7 mouse cellular contexts compared by ENCODE assay signal in the genomic region with DNA sequence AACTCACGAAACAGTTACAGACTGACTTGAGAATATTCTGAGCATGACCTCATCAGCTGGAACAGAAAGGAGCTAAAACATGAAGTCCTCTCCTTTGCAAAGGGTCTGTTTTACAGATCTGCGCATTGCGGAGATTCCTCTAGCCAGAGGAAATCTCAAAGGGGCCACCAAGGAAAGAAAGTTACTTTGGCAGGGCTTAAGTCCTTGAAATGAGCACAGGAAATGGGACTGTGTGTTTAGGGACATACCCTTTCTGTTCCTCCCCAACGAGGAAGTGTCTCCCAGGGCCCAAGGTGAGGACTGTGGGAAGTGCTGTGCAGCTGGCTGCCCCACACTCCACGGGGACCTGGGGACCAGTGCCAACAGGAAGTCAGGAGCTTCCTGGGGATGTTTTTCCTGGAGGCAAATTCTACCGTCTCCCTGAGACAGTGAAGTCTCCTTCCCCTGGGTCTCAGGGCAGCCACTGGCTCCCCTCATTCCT. TPM values are rescaled to one million over a fixed set of nuclear protein-coding genes. Genes with fewer than 3 reads are reported as not detected.
DNase-seq lines count a peak whose midpoint lies in the region; ATAC-seq and TF ChIP-seq lines count a peak whose summit lies in the region.

No protein-coding gene starts in this region.

- no peak for TF ChIP-seq POLR2A in cortical plate, adult 2 months (IDR thresholded peaks at IDR 0.05; ENCODE audit: extremely low read depth, insufficient read depth, low read length)

- intact Hi-C loops in heart, postnatal 10 days (cut with DNase I) = loop anchor here (10.0 kb wide), 1 partner anchor 1595 kb away; no protein-coding TSS in a partner anchor

- DNase-seq in adipocyte (ENCODE audit: low spot score) = peak; percentile 38
- DNase-seq in heart, postnatal 10 days = peak; percentile 79 to 82
- no peak for DNase-seq in limb, embryonic 10.5 days (ENCODE audit: low spot score)
- DNase-seq in midbrain, embryonic 14.5 days = no peak
- no peak for DNase-seq in right cerebral cortex, postnatal 14 days
- no peak for DNase-seq in right cerebral cortex, postnatal 25 days

- peak overlapping the region; percentile 28 for H3K27ac ChIP-seq in cortical plate, adult 2 months (ENCODE audit: insufficient read depth, low read length)
- no peak overlapping the region for H3K27ac ChIP-seq in limb, embryonic 10.5 days
- H3K27ac ChIP-seq in midbrain, embryonic 14.5 days (replicated peaks; ENCODE audit: low read depth, low read length) = 0 out of 2 replicates have a peak overlapping the region, but pooled peaks have one; percentile 21

- ATAC-seq in midbrain, embryonic 14.5 days (ENCODE audit: low FRiP score, low TSS enrichment) = no peak

- no peak for TF ChIP-seq CTCF in cortical plate, adult 2 months (IDR thresholded peaks at IDR 0.05; ENCODE audit: extremely low read depth, insufficient read depth, low read length)

- no peak overlapping the region for H3K9ac ChIP-seq in midbrain, embryonic 14.5 days (replicated peaks; ENCODE audit: low read length)

- WGBS in limb, embryonic 10.5 days = 42% methylated on average over 6 of the region's 6 CpGs
- 49% methylated on average over 6 of the region's 6 CpGs for WGBS in midbrain, embryonic 14.5 days

- no peak overlapping the region for H3K4me3 ChIP-seq in cortical plate, adult 2 months (ENCODE audit: insufficient read depth, low read length)
- 0 out of 2 replicates have a peak overlapping the region, but pooled peaks have one; percentile 11 for H3K4me3 ChIP-seq in limb, embryonic 10.5 days
- no peak overlapping the region for H3K4me3 ChIP-seq in midbrain, embryonic 14.5 days (replicated peaks; ENCODE audit: low read depth, low read length)

- H3K27me3 ChIP-seq in limb, embryonic 10.5 days (ENCODE audit: low read depth, poor library complexity, severe bottlenecking) = no peaks in the 10 kb centered on the region
- no peaks in the 10 kb centered on the region for H3K27me3 ChIP-seq in midbrain, embryonic 14.5 days (ENCODE audit: control insufficient read depth, insufficient read depth, low read length)

- H3K4me2 ChIP-seq in midbrain, embryonic 14.5 days (ENCODE audit: low read length) = no peak overlapping the region

- H3K36me3 ChIP-seq in limb, embryonic 10.5 days = peaks cover 41% of the 10 kb centered on the region
- no peaks in the 10 kb centered on the region for H3K36me3 ChIP-seq in midbrain, embryonic 14.5 days (ENCODE audit: control insufficient read depth, insufficient read depth, low read length)

- peaks cover 7% of the 10 kb centered on the region for H3K4me1 ChIP-seq in cortical plate, adult 2 months (ENCODE audit: control insufficient read depth, insufficient read depth, low read length)
- H3K4me1 ChIP-seq in limb, embryonic 10.5 days = peaks cover 60% of the 10 kb centered on the region
- peaks cover 16% of the 10 kb centered on the region for H3K4me1 ChIP-seq in midbrain, embryonic 14.5 days (ENCODE audit: control insufficient read depth, insufficient read depth, low read length)

- no peaks in the 10 kb centered on the region for H3K9me3 ChIP-seq in limb, embryonic 10.5 days (replicated peaks)
- H3K9me3 ChIP-seq in midbrain, embryonic 14.5 days (ENCODE audit: control insufficient read depth, low read length) = no peaks in the 10 kb centered on the region

RNA-seq across cellular contexts. Expression of a gene that starts 40.7 kb away (rescaled TPM):
- not detected in 2 replicates for polyA plus RNA-seq in cortical plate, adult 2 months (2012; rRNA removed)
- total RNA-seq in heart, postnatal 10 days (2021) = not detected
- 0.06 and 0.23 TPM in 2 replicates for polyA plus RNA-seq in limb, embryonic 10.5 days (2016; fragmentation: Nextera tagmentation; extraction: Ambion mirVana)
- 0.13 TPM in 1 of 2 replicates, not detected in the other for polyA plus RNA-seq in midbrain, embryonic 14.5 days (2014; fragmentation: Nextera tagmentation; extraction: Ambion mirVana)

Comparison
In these comparisons a context has a peak if more than half of its experiments do, and no peak if none do; other contexts are left out.
1. DNase-seq: peak in adipocyte (single experiment) and heart, postnatal 10 days (2 of 2); none in limb, embryonic 10.5 days (single experiment), midbrain, embryonic 14.5 days (single experiment), right cerebral cortex, postnatal 14 days (single experiment) and right cerebral cortex, postnatal 25 days (single experiment).